Mouse (Mus musculus) intestine, postnatal 0 days (tissue): ENCODE data around the gene Slc22a12. TPM values are rescaled to one million over a fixed set of nuclear protein-coding genes. Genes with fewer than 3 reads are reported as not detected.

Experiments
- ATAC-seq: fragments of 200-750 bp; cut with Nextera tagmentation; 2 replicates; pipeline ENCODE4 v1.8.0; 2017; ENCODE audit warnings: mild to moderate bottlenecking, moderate TSS enrichment, moderate library complexity
- H3K27ac ChIP-seq: fragments of 300-500 bp; sonication (generic); 2 replicates; pipeline ENCODE4 v1.5.1; 2014; ENCODE audit warnings: mild to moderate bottlenecking, low read depth, low read length, moderate library complexity
- H3K27me3 ChIP-seq: fragments of 300-500 bp; sonication (generic); replicated peaks from 2 replicates; pipeline ENCODE4 v1.6.1; 2014; ENCODE audit warnings: low read length, mixed read lengths; ENCODE audit not compliant: control insufficient read depth, insufficient read depth
- H3K36me3 ChIP-seq: fragments of 300-500 bp; sonication (generic); 2 replicates; pipeline ENCODE4 v1.6.1; 2014; ENCODE audit warnings: mild to moderate bottlenecking, moderate library complexity; ENCODE audit not compliant: control insufficient read depth, insufficient read depth
- H3K4me1 ChIP-seq: fragments of 300-500 bp; sonication (generic); replicated peaks from 2 replicates; pipeline ENCODE4 v1.6.1; 2014; ENCODE audit warnings: antibody characterized with exemption, low read length, mixed read lengths; ENCODE audit not compliant: control insufficient read depth, insufficient read depth
- H3K4me2 ChIP-seq: fragments of 300-500 bp; sonication (generic); replicated peaks from 2 replicates; pipeline ENCODE4 v1.6.1; 2014; ENCODE audit warnings: low read depth, mild to moderate bottlenecking, moderate library complexity
- H3K4me3 ChIP-seq: fragments of 300-500 bp; sonication (generic); 2 replicates; pipeline ENCODE4 v1.5.1; 2014; ENCODE audit warnings: low read depth, low read length
- H3K9ac ChIP-seq: fragments of 300-500 bp; sonication (generic); 2 replicates; pipeline ENCODE4 v1.6.1; 2014; ENCODE audit warnings: mild to moderate bottlenecking, low read depth, low read length
- H3K9me3 ChIP-seq: fragments of 300-500 bp; sonication (generic); 2 replicates; pipeline ENCODE4 v1.6.1; 2016; ENCODE audit warnings: mixed run types; ENCODE audit not compliant: control insufficient read depth
- CTCF ChIP-seq: sonication (generic); IDR thresholded peaks from 2 replicates; pipeline ENCODE4 v1.5.1; 2016; ENCODE audit warnings: low read depth, mild to moderate bottlenecking, control low read depth, antibody characterized with exemption, moderate library complexity
- WGBS: fragments of 180-500 bp; shearing (Covaris S2); extraction: QIAGEN DNeasy Blood & Tissue Kit; methylation state at CpG from one replicate; pipeline ENCODE4 v1.1.7; 2014; 5-methylcytosine and 5-hydroxymethylcytosine counted together
- polyA plus RNA-seq: library from polyadenylated mRNA; unstranded; fragments of >200 nt; fragmentation: Nextera tagmentation; extraction: Ambion mirVana; gene quantifications from 2 replicates; pipeline ENCODE4 v1.2.1, GENCODE M21; 2015

The Slc22a12 gene
- polyA plus RNA-seq, 1 experiment from 2014 or later = not detected

- H3K27me3 ChIP-seq = peaks cover 23% of the 10 kb centered on the region
- TF ChIP-seq CTCF = no peak
- H3K4me2 ChIP-seq = no peak overlapping the region
- no peaks in the 10 kb centered on the region for H3K36me3 ChIP-seq
- H3K9me3 ChIP-seq = no peaks in the 10 kb centered on the region
- no peak for ATAC-seq
- H3K27ac ChIP-seq = no peak overlapping the region
- H3K9ac ChIP-seq = no peak overlapping the region
- no peak overlapping the region for H3K4me3 ChIP-seq
- no peaks in the 10 kb centered on the region for H3K4me1 ChIP-seq
- WGBS = 83% methylated on average over 9 of the region's 9 CpGs
Observed at GRCm38 (mm10) chr19:6526010-6526409, 16.8 kb downstream of the Slc22a12 start.

GRCm38 (mm10) chr19:6525023-6525422 is 17.8 kb downstream of the Slc22a12 start:
- Histone ChIP-seq H3K9ac (no peak overlapping the region), H3K27ac (no peak overlapping the region), H3K9me3 (no peaks in the 10 kb centered on the region), H3K4me1 (no peaks in the 10 kb centered on the region), H3K4me2 (no peak overlapping the region), H3K4me3 (no peak overlapping the region), H3K36me3 (no peaks in the 10 kb centered on the region), H3K27me3 (peaks cover 15% of the 10 kb centered on the region)
- TF ChIP-seq CTCF = no peak
- ATAC-seq = no peak
- WGBS = 75% methylated on average over 4 of the region's 4 CpGs

GRCm38 (mm10) chr19:6522289-6522688 is 20.5 kb downstream of the Slc22a12 start:
- Histone ChIP-seq H3K36me3 (no peaks in the 10 kb centered on the region), H3K4me1 (no peaks in the 10 kb centered on the region), H3K9ac (no peak overlapping the region), H3K27me3 (no peaks in the 10 kb centered on the region), H3K4me3 (no peak overlapping the region), H3K4me2 (no peak overlapping the region), H3K9me3 (no peaks in the 10 kb centered on the region), H3K27ac (no peak overlapping the region)
- TF ChIP-seq CTCF = no peak
- ATAC-seq = no peak
- 88% methylated on average over 14 of the region's 14 CpGs for WGBS

- Histone ChIP-seq H3K4me1 (no peaks in the 10 kb centered on the region), H3K9ac (no peak overlapping the region), H3K27me3 (no peaks in the 10 kb centered on the region), H3K36me3 (no peaks in the 10 kb centered on the region), H3K27ac (no peak overlapping the region), H3K9me3 (no peaks in the 10 kb centered on the region), H3K4me3 (no peak overlapping the region), H3K4me2 (no peak overlapping the region)
- no peak for TF ChIP-seq CTCF
- no peak for ATAC-seq
- WGBS = 79% methylated on average over 3 of the region's 3 CpGs
Observed at GRCm38 (mm10) chr19:6521630-6522029, 21.2 kb downstream of the Slc22a12 start.

- TF ChIP-seq CTCF = no peak
- ATAC-seq = no peak
- Histone ChIP-seq H3K27ac (no peak overlapping the region), H3K36me3 (no peaks in the 10 kb centered on the region), H3K4me2 (no peak overlapping the region), H3K9me3 (no peaks in the 10 kb centered on the region), H3K4me3 (no peak overlapping the region), H3K9ac (no peak overlapping the region), H3K27me3 (no peaks in the 10 kb centered on the region), H3K4me1 (no peaks in the 10 kb centered on the region)
- WGBS = 54% methylated on average over 2 of the region's 2 CpGs
Observed at GRCm38 (mm10) chr19:6519483-6519882, 23.3 kb downstream of the Slc22a12 start.

GRCm38 (mm10) chr19:6518601-6519000 is 24.2 kb downstream of the Slc22a12 start:
- ATAC-seq = no peak
- H3K4me1 ChIP-seq = no peaks in the 10 kb centered on the region
- H3K4me3 ChIP-seq = no peak overlapping the region
- no peak overlapping the region for H3K9ac ChIP-seq
- TF ChIP-seq CTCF = no peak
- H3K9me3 ChIP-seq = no peaks in the 10 kb centered on the region
- H3K36me3 ChIP-seq = no peaks in the 10 kb centered on the region
- H3K27me3 ChIP-seq = no peaks in the 10 kb centered on the region
- 65% methylated on average over 5 of the region's 5 CpGs for WGBS
- no peak overlapping the region for H3K27ac ChIP-seq
- H3K4me2 ChIP-seq = no peak overlapping the region

GRCm38 (mm10) chr19:6516153-6516552 is 26.7 kb downstream of the Slc22a12 start:
- no peak for TF ChIP-seq CTCF
- H3K4me3 ChIP-seq = no peak overlapping the region
- no peak for ATAC-seq
- 56% methylated on average over 8 of the region's 8 CpGs for WGBS
- H3K36me3 ChIP-seq = no peaks in the 10 kb centered on the region
- peaks cover 10% of the 10 kb centered on the region; the same call in 1 of the 2 replicates for H3K27me3 ChIP-seq
- no peak overlapping the region for H3K27ac ChIP-seq
- H3K9ac ChIP-seq = no peak overlapping the region
- no peaks in the 10 kb centered on the region for H3K4me1 ChIP-seq
- H3K4me2 ChIP-seq = no peak overlapping the region
- no peaks in the 10 kb centered on the region for H3K9me3 ChIP-seq
